Mouse (Mus musculus) midbrain, embryonic 10.5 days (tissue): Measurements from ENCODE around the gene Kdm8. TPM values are rescaled to one million over a fixed set of nuclear protein-coding genes. Genes with fewer than 3 reads are reported as not detected.

Experiments
- polyA plus RNA-seq: library from polyadenylated mRNA; unstranded; fragments of >200 nt; fragmentation: Nextera tagmentation; extraction: Ambion mirVana; gene quantifications from 2 replicates; pipeline ENCODE4 v1.2.1, GENCODE M21; 2016

Gene Kdm8
- polyA plus RNA-seq, 1 experiment from 2014 or later = 15.5 TPM

Other genes starting within 250 kb of the Kdm8 start
- 129 and 133 TPM in 2 replicates for gene Nsmce1, start 46.9 kb downstream of the Kdm8 start, polyA plus RNA-seq
- gene Il4ra, start 107.4 kb downstream of the Kdm8 start, polyA plus RNA-seq = 5.5 and 6.9 TPM in 2 replicates
- 0.53 and 0.58 TPM in 2 replicates for gene Il21r, start 158.8 kb downstream of the Kdm8 start, polyA plus RNA-seq